Mouse (Mus musculus) spleen, postnatal 10 days (tissue): ENCODE results near the gene Hils1.
A peak's percentile ranks its signal among the peaks of the same experiment; 100 is the strongest.

Experiments used
- DNase-seq, 2 experiments: peaks; one replicate each; pipeline ENCODE4 v3.0.0; 2021 to 2022; ENCODE audit warnings: low spot score in 2 of 2

Gene Hils1

DNA sequence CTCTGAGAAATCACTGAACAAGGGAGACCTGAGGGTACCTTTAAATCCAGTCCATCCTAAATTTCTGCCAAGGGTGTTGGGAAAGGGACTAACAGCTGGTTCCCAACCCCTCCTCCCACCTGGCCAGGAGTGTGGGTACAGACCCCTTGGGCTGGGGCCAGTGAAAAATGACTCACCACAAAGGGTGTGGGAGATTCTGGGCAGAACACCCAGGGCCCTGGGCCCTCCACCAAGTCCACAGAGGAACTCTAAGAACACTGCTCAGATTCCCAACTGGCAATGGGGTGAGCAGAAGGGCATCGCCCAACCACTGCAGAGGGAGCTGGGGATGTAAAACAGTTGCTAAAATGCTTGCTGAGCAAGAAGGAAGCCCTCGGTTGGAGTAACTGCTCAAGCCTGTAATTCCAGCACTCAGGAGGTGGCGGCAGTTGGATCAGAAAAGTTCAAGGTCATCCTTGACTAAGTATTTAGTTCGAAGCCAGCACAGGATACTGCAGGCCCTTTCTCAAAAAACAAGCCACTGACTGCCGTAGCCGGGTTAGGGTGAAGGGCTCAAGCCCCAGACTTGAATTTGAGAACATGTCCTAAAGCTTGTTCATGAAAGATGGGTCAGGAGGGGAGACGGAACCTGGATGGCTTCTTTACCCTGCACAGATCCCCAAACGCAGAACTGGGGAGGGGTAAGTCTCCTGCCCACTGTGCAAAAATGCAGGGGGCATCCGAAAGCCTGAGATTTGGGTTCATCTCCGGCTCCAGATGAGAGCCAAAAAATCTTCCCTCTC lies 21.6 kb downstream of the Hils1 start:
- peak; percentile 28 to 35 for DNase-seq

DNA sequence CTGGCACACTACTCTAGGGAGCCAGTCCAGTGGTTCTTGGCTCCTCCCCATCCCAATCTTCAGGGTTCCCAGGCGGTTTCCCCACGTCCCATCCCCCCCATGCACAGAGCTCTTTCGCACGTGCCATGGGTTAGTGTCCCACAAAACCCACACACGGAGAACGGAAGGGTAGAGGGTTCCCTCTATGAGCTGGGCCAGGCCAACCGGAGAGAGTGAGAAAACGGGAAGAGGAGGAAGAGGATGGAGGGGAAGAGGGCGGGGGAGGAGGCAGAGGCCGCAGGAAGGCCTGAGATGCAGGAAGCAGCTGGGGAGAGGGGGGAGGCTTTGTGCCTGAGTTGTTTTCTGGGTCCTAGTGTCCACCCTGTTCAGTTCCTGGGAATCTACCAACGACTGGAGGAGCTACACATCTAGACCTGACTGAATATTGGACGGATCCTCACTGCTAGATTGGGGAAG lies 22.2 kb downstream of the Hils1 start:
- DNase-seq, result peak; percentile 70 to 86

DNA sequence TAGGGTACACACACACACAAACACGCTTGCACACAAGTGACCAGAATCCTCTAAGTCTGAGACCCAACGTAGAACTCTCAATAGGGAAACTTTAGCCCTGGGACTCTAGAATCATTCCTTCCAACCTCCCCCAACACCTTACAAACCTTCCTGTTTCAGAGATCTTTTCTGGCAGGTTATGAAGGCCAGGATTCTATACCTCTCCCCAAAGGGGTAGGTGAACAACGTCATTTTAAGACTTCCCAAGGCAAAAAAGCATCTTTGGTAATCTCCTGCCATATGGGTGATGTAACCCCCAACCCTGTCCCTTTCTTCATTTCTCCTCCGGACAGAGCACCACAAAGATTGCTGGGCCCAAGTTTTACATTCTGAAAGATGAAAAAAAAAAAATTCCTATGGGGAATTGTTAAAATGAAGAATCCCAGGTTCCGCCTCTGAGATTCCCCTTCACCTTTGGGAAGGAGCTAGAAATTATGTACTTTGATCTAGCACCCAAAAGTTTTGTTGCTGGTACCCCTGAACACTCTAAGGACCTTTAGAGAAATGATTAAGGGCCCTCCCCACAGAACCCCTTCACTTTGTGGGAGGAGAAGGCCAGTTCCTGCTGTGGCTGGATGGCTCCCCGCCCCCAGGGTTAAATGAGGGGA lies 22.8 kb downstream of the Hils1 start:
- no peak for DNase-seq

DNA sequence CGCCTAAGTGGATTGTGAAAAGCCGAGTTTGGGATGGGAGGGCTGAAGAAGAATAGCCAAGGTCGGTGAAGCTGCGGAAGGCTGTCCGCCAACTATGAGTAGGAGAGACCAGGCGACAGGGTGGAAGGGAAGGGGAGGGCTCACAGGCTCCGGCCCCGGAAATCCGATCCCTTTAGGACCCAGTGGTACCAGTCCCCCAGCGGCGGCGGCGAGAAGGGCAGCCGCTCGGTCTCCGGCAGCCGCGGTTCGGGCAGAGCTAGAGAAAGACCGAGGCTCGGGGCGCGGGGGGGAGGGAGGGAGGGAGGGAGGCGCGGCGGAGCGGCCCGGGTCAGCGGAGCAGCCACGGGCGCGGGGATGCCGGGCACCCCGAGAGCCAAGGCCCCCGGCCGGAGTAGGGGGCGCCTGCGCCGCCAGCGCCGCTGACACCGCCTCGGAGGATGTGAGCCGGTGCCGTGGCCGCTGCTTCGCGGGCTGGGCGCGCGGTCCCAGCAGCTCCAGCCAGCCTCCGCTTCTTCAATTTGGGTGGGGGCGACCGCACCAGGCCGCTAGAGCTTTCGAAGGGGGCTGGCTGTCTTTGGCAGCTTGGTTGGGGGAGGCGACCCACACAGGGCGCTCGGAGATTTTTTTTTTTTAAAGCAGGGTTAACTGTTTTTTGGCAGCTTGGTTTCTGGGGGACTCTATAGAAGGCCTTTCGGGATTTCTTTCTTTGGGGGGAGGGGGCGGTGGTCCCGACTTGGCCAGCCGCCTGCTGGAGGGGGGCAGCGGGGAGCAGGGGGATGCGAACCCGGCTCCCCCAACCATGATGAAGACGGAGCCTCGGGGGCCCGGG lies 23.6 kb downstream of the Hils1 start, which contains the start of gene Ppp1r9b:
Gene Ppp1r9b, plus strand, starts transcription at position 287 of the 829 bp plus-strand sequence.
- DNase-seq, result peak; percentile 93 to 95

DNA sequence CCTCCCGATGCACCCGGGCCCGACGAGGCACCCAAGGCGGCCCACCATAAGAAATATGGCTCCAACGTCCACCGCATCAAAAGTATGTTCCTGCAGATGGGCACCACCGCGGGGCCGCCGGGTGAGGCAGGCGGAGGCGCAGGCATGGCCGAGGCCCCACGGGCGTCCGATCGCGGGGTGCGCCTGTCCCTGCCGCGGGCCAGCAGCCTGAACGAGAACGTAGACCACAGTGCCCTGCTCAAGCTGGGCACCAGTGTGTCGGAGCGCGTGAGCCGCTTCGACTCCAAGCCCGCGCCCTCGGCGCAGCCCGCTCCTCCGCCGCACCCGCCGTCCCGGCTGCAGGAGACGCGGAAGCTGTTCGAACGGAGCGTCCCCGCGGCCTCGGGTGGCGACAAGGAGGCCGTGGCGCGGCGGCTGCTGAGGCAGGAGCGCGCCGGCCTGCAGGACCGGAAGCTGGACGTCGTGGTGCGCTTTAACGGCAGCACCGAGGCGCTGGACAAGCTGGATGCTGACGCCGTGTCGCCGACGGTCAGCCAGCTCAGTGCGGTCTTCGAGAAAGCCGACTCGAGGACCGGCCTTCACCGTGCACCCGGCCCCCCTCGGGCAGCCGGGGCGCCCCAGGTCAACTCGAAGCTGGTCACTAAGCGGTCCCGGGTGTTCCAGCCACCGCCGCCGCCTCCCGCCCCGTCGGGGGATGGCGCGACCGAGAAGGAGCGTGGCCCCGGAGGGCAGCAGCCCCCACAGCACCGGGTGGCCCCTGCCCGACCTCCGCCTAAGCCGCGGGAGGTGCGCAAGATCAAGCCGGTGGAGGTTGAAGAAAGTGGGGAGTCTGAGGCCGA lies 24.5 kb downstream of the Hils1 start:
- peak; percentile 75 to 84 for DNase-seq

DNA sequence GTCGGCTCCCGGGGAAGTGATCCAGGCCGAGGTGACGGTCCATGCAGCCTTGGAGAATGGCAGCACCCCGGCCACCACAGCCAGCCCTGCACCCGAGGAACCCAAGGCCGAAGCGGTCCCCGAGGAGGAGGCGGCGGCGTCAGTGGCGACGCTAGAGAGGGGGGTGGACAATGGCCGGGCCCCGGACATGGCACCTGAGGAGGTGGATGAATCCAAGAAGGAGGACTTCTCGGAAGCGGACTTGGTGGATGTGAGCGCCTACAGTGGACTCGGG lies 25.0 kb downstream of the Hils1 start:
- DNase-seq, result peak in 1 of 2 experiments; percentile 59

DNA sequence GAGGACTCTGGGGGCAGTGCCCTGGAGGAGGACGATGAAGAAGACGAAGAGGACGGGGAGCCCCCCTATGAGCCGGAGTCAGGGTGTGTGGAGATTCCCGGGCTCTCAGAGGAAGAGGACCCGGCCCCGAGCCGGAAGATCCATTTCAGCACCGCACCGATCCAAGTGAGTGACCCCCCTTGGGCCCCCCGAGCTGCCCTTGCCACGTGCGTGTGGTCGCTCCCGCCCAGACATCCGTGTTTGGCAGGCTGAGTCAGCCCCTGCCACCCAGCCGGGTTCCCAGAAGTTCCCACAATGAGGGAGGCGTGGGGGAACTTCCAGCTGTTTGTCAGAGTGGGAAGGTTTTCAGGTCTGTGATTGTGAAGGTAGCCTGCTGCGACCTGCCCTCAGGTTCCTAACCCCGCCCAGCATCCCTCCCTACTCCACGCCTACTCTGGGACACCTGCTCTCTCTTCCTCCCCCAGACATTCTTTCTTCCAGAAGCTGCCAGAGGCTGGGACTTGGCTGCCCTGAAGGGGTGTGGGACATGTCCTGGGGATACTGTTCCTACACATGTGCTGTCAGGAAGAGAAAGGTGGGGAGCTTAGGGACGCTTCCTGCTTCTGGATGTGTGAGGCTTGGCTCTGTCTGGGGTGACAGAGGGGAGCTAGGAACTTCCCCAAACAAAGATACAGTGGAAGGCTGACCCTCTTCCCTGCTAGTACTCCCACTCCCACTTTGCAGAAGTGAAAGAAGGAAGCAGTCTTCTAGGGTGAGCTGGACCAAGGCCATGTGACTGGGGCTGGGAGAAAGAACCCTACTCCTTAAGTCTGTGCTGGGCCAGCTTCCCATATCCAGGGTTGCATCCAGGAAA lies 25.6 kb downstream of the Hils1 start:
- peak; percentile 61 to 63 for DNase-seq

DNA sequence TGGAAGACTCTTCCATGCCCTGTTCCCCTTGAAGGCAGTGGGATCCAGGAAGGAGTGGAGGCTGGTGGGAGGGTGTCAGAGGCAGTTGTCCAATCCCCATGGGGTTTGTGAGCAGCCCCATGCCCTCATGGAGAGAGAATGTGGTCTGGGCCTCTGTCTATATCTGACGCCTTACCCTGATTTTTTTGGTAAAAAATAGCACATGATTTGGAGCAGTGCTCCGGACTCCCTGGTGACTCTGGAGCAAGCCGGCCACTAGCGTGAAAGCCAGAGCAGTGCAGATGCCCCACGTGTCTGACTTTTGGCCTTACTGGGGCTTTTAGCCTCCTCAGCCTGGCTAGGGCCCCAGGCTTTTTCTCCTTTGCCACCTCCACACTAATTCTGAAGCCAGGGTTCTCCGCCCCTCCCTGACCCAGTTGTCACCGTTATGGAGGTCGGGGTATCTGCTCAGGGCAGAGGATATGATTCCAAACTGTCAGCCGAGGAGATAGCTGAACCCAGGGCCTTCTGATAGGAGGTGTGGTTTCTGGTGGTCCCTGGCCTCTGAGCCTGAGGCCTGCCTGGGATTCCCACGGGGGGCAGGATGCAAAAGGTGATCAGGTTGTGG lies 26.9 kb downstream of the Hils1 start:
- no peak for DNase-seq

DNA sequence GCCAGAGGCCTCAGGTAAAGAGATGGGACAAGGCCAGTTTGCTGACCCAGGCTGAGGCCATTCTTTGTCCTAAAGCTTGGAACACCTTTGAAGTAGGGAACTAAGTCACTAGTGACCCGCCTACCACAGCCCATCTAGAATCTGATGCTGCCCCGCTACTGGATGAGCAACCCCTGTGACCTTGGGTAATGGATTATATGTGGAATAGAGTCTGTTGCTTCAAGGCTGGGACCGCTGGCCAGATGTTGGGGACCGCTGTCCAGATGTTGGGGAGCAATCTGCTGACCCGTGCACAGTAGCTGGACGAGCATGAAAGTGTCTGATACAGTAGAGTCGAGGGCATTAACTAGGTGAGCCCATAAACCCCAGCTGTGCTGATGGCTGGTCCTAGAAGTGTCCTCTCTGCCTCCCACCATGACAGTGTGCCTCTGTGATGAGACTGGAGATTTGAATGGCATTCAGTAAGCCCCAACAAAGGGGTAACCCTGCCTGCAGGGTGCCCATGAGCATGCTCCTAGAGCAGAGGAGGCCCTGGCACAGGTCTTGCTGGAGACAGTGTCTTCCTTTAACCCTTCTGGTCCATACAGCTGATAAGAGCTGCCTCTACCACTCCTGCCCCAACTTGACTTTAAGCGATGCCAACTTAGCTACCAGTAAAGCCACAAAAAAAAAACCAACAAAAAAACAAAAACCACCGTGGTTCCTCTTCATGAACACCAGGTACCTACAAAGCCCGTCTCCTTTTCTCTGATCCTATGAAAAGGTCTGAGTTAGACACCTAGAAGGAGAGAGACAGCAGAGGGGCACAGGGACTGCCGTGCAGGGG lies 27.8 kb downstream of the Hils1 start:
- peak in 1 of 2 experiments; percentile 55 for DNase-seq

DNA sequence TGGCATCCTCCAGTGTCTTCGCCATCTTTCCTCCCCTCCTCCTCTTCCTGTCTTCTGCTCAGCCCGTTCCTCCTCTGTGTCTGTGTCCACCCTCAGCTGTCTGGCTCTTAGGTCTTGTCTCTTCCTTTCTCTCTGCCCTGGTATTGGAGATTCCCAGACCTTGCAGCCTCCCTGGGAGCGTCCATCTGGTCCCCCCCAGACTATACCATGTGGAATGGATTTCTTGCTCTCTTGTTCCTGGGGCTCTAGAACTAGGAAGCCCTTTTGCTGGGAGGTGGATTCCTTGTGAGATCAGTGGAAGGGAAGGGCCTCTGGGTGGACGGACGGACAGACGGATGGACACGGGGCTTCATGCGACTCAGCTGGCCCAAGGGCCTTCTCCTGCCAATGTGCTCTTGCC lies 28.7 kb downstream of the Hils1 start:
- no peak for DNase-seq

DNA sequence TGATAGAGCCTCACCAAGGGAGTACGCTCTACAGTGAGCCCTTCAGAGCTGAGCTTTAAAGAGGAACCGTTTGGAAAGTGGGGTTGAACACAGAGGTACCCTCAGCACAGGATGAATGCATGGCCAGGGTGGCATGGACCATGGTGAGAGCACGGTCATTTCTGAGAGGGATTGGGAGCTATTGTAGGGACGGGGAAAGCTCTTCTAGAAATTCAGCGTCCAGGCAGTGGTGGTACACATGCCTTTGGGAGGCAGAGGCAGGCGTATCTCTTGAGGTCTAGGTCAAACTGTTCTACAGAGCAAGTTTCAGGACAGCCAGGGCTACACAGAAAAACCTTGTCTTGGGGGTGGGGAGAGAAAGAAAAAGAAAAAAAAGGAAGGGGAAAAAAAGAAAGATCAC lies 29.6 kb downstream of the Hils1 start:
- peak in 1 of 2 experiments; percentile 47 for DNase-seq

DNA sequence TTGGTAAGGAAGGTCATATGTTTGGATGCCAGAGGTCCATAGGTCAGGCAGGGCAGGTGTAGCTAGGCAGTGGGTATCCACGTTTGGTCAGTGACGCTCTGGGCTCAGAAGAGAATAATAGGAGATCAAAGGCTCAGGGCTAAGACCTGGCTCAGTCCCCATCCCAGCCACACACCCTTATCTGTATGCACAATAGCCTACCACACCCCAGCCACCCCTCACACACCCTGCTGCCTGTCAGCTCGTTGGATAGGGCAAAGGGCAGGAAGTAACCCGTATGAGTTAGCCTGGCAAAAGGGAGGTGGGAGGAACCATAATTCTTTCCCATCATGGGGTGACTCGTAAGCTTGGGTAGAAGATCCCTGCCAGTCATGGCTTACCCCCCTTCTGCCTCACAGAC lies 30.2 kb downstream of the Hils1 start:
- DNase-seq, result peak in 1 of 2 experiments; percentile 71

DNA sequence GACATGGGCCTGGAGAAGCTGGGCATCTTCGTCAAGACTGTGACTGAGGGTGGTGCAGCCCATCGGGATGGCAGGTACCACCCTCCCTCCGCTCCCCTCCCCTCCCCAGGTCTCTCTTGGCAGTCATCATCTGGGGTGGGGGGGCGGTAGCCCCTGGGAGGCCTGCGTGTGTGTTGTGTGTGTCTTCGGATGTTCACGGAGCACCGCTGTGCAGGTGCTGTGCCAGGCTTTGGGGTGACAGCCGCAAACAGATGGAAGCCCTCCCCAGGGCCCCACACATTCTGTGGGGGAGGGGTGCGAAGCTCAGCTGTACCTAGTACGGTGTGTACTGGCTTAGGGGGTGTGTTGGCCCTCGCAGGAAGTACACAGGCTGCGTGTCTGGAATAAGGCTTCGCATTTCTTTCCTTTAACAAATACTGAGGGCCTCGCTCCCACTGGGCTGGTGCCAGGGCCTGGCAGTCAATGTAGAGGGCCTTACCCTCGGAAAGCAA lies 30.7 kb downstream of the Hils1 start:
- peak; percentile 67 to 68 for DNase-seq

DNA sequence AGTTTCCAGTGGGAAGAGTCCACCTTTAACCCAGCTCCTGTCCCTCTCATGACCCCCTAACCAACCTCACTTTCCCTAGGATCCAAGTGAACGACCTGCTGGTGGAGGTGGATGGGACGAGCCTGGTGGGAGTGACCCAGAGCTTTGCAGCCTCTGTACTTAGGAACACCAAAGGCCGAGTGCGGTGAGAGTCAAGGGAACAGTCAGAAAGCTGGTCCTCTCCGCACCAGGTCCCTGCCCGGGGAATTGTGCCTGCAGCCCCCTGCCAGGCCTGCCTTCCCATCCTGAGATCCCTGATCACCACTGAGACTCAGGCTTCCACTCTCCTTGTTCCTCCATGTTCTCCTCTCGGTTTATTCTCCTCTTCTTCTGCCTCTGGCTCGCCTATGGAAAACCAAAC lies 32.7 kb downstream of the Hils1 start:
- peak; percentile 38 to 47 for DNase-seq

DNA sequence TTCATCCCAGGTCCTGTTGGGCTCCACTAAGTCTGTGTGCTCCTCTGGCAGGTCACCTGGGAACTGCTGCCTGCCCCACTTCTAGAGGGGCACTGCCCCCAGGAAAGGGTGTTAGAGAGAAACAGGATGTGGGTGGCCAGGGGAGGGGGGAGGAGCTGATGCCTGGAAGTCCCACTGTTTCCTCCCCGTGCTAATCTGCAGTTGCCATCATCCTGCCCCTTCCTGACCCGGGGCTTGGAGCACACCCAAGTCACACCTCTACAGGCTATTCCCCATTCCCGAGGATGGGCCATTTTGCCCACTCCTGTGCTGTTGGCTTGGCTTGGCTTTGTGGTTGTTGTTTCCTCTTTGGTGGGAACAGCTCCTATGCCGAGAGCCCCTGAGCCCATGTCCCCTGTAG lies 33.2 kb downstream of the Hils1 start:
- peak in 1 of 2 experiments; percentile 59 for DNase-seq

DNA sequence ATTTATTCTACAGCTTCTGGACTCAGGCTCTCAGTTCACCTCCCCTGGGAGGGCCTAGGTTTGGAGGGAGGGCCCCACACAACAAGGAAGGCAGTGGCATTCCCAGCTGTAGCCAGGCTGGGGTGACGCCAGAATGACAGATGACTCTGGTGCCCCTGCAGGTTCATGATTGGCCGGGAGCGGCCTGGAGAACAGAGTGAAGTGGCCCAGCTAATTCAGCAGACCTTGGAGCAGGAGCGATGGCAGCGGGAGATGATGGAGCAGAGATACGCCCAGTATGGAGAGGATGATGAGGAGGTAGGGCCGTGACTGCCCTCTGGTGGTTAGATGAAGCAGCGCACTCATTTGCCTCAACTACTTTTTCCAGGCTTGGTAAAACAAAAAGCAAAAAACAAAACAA lies 33.7 kb downstream of the Hils1 start:
- peak; percentile 74 to 84 for DNase-seq

DNA sequence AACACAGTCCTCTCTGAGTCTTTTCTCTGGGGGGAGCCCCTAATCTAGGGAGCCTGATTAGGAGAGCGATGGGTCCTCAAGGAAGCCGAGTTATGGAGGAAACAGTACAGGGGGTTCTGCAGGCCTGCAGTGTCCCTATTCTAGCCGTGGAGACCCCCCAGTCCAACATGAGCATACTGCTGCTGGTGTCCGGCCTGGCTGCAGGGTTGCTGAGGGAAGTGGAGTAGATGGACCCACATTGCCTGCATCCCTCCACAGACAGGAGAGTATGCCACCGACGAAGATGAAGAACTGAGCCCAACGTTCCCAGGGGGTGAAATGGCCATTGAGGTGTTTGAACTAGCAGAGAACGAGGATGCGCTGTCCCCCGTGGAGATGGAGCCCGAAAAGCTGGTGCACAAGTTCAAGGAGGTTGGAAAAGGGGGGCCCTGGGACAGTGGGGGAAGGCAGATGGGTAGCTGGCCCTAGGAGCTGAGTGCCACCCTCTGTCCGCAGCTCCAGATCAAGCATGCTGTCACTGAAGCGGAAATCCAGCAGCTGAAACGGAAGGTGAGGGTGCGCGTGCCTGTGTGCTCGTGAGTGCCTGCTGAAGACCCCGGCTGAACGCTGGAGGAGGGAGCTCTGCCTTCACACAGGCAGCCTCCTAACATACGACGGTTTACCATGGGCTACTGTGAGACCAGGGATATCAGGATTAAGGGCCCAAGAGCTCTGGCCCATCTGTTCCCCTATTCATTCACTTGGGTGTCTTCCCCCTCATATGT lies 34.4 kb downstream of the Hils1 start:
- no peak for DNase-seq

DNA sequence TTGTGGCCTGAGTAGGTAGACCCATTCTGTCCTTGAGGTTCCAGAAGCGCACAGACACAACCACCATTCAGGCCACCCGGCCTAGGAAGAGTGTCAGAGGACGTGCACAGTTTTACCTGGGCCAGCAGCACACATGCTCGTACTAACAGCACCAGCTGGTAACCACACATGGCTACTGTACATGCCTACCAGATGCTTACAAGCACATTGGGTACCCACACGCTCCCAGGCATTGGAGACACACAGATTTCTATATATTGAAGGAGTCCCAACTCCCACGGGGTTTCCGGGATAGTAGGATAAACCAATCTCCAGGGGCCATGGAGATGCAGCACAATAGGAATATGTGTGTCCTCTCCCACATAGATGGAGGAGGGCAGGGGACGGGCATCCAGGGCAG lies 35.3 kb downstream of the Hils1 start:
- DNase-seq, result no peak
